Mouse (Mus musculus) kidney, embryonic 15.5 days (tissue): ENCODE measurements at regions not wholly inside any gene's neighbourhood (a gene's known extent, or its start where the extent isn't known, plus 50 kb on each side); places are given as distances from the start of the nearest gene placed in this dataset.

Experiments
- ATAC-seq: fragments of 200-750 bp; cut with Nextera tagmentation; replicated peaks from 2 replicates; pipeline ENCODE4 v1.8.0; 2017; ENCODE audit warnings: moderate TSS enrichment; ENCODE audit not compliant: low FRiP score
- H3K27ac ChIP-seq: fragments of 300-500 bp; sonication (generic); 2 replicates; pipeline ENCODE4 v1.5.1; 2015; ENCODE audit warnings: mild to moderate bottlenecking, inconsistent platforms
- H3K27me3 ChIP-seq: fragments of 300-500 bp; sonication (generic); 2 replicates; pipeline ENCODE4 v1.6.1; 2015; ENCODE audit warnings: inconsistent platforms
- H3K36me3 ChIP-seq: fragments of 300-500 bp; sonication (generic); 2 replicates; pipeline ENCODE4 v1.6.1; 2015; ENCODE audit warnings: inconsistent platforms
- H3K4me1 ChIP-seq: fragments of 300-500 bp; sonication (generic); 2 replicates; pipeline ENCODE4 v1.6.1; 2015; ENCODE audit warnings: inconsistent platforms
- H3K4me2 ChIP-seq: fragments of 300-500 bp; sonication (generic); 2 replicates; pipeline ENCODE4 v1.6.1; 2015; ENCODE audit warnings: moderate library complexity, mild to moderate bottlenecking, inconsistent platforms
- H3K4me3 ChIP-seq: fragments of 300-500 bp; sonication (generic); replicated peaks from 2 replicates; pipeline ENCODE4 v1.5.1; 2015; ENCODE audit warnings: mild to moderate bottlenecking, inconsistent platforms
- H3K9ac ChIP-seq: fragments of 300-500 bp; sonication (generic); 2 replicates; pipeline ENCODE4 v1.6.1; 2015; ENCODE audit warnings: mild to moderate bottlenecking, inconsistent platforms
- H3K9me3 ChIP-seq: fragments of 300-500 bp; sonication (generic); replicated peaks from 2 replicates; pipeline ENCODE4 v1.6.1; 2016; ENCODE audit warnings: inconsistent platforms
- WGBS: fragments of 180-500 bp; shearing (Covaris S2); methylation state at CpG from one replicate; pipeline ENCODE4 v1.1.7; 2015; ENCODE audit warnings: mixed read lengths; 5-methylcytosine and 5-hydroxymethylcytosine counted together

DNA sequence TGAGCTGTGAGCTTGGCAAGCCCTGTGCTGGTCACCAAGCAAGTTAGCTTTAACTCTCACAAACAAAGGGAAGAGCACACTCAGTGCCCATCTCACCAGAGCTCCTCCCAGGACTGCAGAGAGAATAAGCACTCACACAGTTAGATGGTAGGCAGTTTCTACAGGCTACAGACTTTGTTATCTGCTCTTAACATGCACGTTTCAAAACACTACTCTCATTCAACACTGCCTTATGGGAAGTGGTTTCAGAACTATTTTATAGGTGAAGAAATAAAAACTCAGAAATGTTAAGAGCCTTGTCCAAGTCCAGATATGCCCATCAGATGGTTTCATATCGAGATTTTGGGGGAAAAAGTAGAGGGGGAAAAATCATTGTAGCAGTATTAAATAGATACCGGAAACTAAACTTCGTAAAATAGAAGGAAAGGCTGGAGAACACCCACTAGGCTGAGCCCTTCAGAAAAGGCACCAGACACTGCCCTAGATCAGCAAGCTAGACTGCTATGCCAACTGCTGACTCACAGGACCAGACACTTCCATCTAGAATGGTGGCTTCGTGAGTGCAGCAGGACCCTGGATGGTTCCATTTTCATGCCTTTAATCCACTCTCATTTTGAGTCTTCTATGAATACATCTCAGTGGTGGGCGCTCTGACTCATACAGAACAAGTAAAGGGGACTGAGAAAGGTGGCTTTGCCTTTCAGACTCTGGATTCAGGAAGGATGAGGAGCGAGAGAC, 51.3 kb upstream of the Serbp1 start:
- WGBS: 83% methylated on average over 7 of the region's 7 CpGs

DNA sequence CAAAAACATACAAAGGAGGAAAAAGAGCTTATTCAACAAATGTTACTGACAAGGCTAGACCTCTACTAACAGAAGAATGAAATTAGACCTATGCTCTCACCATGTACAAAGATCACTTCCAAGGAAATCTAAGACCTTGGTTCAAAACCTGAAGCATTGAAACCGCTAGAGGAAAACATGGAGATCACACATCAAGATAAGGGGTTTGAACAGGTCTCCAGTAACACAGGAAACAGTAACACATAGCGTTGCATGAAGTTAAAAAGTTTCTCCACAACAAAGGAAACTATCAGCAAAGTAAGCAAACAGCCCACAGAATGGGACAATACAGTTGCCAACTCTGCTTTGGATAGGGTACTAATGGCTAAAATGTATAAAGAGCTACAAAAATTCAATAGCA, 53.3 kb upstream of the Serbp1 start:
- H3K4me3 ChIP-seq: no peak overlapping the region
- H3K4me1 ChIP-seq: 0 out of 2 replicates have a peak, but pooled peaks cover 4% of the 10 kb centered on the region
- H3K4me2 ChIP-seq: no peak overlapping the region
- H3K27ac ChIP-seq: no peak overlapping the region
- WGBS: 71% methylated on average over 2 of the region's 2 CpGs
- no peaks in the 10 kb centered on the region for H3K27me3 ChIP-seq
- H3K36me3 ChIP-seq: no peaks in the 10 kb centered on the region
- no peaks in the 10 kb centered on the region for H3K9me3 ChIP-seq
- no peak for ATAC-seq
- no peak overlapping the region for H3K9ac ChIP-seq

More for the DNA sequence above, 51.3 kb upstream of the Serbp1 start:
- H3K4me1 ChIP-seq: 0 out of 2 replicates have a peak, but pooled peaks cover 6% of the 10 kb centered on the region
- H3K36me3 ChIP-seq: no peaks in the 10 kb centered on the region
- no peak overlapping the region for H3K4me3 ChIP-seq
- no peaks in the 10 kb centered on the region for H3K9me3 ChIP-seq
- H3K4me2 ChIP-seq: no peak overlapping the region
- no peaks in the 10 kb centered on the region for H3K27me3 ChIP-seq
- no peak for ATAC-seq
- no peak overlapping the region for H3K9ac ChIP-seq
- H3K27ac ChIP-seq: no peak overlapping the region

DNA sequence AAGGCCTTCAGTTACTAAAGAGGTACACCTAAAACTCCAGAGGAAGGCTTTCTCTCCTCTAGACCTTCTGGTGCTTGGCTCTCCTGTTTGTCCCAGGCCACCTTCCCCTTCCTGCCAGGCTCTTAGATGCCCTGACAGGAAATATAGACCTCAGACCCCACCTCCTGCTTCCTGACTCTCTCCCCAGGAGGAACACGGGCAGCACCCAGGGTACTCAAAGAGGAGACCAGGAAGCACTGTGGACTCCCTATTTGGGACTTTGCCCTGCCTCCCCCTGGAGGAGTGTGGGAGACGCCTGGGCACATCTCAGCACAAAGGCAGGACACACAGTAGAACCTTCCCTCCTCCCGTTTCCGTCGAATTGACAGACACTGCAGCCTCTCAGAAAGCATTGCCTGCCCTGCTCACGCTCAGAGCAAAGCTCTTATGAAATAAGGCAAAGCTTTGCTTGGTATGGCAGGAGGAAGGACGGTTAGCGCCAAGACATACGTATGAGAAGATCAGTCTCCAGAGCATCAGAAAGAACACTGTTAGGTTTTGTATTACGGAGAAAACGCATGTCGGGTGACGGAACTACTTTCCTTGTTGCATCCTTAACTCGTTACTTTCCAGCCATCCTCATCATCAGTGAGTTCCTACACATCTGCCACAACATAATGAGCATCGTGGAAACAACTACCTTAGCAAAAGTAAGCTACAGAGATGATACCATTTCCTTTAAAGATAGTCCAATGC, 54.3 kb upstream of the Serbp1 start:
- Histone ChIP-seq H3K27me3 (no peaks in the 10 kb centered on the region), H3K4me1 (0 out of 2 replicates have a peak, but pooled peaks cover 4% of the 10 kb centered on the region), H3K9me3 (no peaks in the 10 kb centered on the region), H3K27ac (no peak overlapping the region), H3K9ac (no peak overlapping the region), H3K36me3 (no peaks in the 10 kb centered on the region), H3K4me2 (no peak overlapping the region), H3K4me3 (no peak overlapping the region)
- WGBS: 77% methylated on average over 15 of the region's 15 CpGs
- no peak for ATAC-seq

DNA sequence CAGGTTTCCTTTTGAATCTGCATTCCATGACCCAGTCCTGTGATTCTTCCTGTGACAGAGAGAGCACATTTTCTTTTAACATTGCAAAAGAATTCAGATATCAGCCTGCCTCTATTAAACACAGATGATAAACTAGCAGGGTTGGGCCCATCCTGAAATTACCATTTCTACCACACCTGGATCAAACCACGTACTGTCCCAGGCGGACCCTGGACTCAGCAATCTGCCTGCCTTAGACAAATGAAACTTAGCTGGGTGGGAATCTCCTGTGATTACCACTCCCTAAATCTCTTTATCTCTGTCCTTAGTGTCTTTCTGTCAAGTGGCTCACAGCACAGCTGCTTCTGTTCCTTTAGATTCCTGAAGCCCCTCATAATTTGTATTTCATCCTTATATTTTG, 55.5 kb upstream of the Serbp1 start:
- Histone ChIP-seq H3K9ac (no peak overlapping the region), H3K9me3 (no peaks in the 10 kb centered on the region), H3K27me3 (no peaks in the 10 kb centered on the region), H3K4me2 (no peak overlapping the region), H3K36me3 (no peaks in the 10 kb centered on the region), H3K4me3 (no peak overlapping the region), H3K27ac (no peak overlapping the region), H3K4me1 (0 out of 2 replicates have a peak, but pooled peaks cover 4% of the 10 kb centered on the region)
- no peak for ATAC-seq
- WGBS: 86% methylated on average over 2 of the region's 2 CpGs

DNA sequence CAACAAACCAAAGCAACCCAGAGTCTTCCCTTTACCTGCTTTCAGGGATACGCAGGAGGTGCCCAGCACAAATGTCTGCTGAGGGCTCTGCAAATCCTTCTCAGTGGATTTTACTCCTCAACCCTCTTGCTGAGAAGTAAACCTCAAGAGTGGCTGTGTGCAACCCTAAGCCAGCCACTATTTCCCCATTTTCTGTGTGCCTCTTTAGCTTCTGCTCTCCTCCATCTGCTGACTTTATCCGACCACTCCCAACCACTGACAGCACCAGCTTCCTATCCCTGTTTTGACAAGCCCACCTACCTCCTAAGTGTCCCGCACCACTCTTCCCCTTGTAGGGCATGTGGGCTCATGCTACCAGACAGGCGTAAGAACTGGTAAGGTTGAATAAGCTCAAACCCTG, 56.5 kb upstream of the Serbp1 start:
- H3K4me2 ChIP-seq: no peak overlapping the region
- H3K9ac ChIP-seq: no peak overlapping the region
- ATAC-seq: no peak
- WGBS: 93% methylated on average over 4 of the region's 4 CpGs
- H3K27ac ChIP-seq: no peak overlapping the region
- H3K27me3 ChIP-seq: no peaks in the 10 kb centered on the region
- H3K4me1 ChIP-seq: 0 out of 2 replicates have a peak, but pooled peaks cover 4% of the 10 kb centered on the region
- H3K4me3 ChIP-seq: no peak overlapping the region
- no peaks in the 10 kb centered on the region for H3K9me3 ChIP-seq
- no peaks in the 10 kb centered on the region for H3K36me3 ChIP-seq

DNA sequence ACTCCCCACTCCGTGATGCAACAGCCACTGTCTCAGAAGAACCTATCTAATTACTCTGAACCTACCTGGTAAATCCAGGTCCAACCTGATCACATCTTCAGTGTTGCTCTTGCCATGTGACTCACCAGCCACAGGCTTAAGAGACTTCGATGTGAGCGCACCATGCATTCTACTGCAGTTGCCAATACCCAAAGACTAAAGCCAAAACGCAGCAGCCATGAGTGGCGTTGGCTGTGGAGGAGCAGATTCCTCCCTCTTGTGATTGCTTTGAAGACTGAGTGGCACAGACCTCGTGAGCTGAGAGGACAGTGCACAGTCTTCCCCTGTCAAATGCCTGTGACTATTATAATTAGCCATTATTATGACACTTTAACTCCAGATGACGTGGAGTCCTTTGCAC, 58.6 kb upstream of the Serbp1 start:
- Histone ChIP-seq H3K4me3 (no peak overlapping the region), H3K27ac (no peak overlapping the region), H3K9me3 (no peaks in the 10 kb centered on the region), H3K4me1 (0 out of 2 replicates have a peak, but pooled peaks cover 4% of the 10 kb centered on the region), H3K9ac (no peak overlapping the region), H3K36me3 (no peaks in the 10 kb centered on the region), H3K4me2 (no peak overlapping the region), H3K27me3 (no peaks in the 10 kb centered on the region)
- ATAC-seq: no peak
- 81% methylated on average over 7 of the region's 7 CpGs for WGBS

DNA sequence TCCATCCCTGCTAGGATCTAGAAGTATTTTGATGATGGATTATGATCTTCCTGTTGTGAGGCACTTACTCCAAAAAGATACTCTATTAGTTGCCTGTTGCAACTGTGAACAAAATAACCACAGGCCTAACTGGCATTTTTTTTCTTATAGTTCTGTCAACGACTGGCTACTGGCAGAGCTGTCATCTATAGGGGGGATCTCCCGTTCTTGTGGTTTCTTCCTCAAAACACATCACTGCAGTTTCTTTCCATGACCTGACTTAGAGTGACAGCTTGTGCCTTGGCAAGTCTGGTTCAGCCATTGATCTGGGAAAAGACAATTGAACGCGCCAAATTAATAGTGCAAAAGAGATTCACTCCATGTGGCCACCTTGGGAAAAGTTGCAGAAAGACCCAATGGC, 59.4 kb upstream of the Serbp1 start:
- 0 out of 2 replicates have a peak, but pooled peaks cover 2% of the 10 kb centered on the region for H3K4me1 ChIP-seq
- 85% methylated on average over 4 of the region's 4 CpGs for WGBS
- no peak overlapping the region for H3K4me3 ChIP-seq
- no peak overlapping the region for H3K27ac ChIP-seq
- no peak overlapping the region for H3K9ac ChIP-seq
- no peak overlapping the region for H3K4me2 ChIP-seq
- no peak for ATAC-seq
- no peaks in the 10 kb centered on the region for H3K27me3 ChIP-seq
- no peaks in the 10 kb centered on the region for H3K9me3 ChIP-seq
- H3K36me3 ChIP-seq: no peaks in the 10 kb centered on the region

DNA sequence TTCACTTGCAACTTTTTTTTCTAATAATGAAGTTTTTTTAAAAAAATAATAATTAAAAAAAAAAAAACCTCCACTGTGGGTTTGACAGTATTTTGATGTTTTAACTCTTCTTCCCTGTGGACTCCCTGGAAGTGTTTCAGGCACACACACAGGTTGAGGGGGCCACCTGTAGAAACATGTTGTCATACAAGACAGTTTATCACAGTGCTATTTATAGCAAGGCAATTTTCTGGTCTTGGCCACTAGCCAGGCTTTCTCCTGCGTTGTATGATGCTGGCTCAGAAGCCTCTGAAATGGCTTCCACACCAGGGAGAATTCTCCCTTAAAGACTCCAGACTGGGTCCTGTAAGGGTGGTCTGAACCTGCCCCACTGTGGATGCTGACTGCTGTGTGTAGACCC, 59.9 kb upstream of the Serbp1 start:
- Histone ChIP-seq H3K4me3 (no peak overlapping the region), H3K4me1 (no peaks in the 10 kb centered on the region), H3K9ac (no peak overlapping the region), H3K27me3 (no peaks in the 10 kb centered on the region), H3K9me3 (no peaks in the 10 kb centered on the region), H3K36me3 (no peaks in the 10 kb centered on the region), H3K27ac (no peak overlapping the region), H3K4me2 (no peak overlapping the region)
- no peak for ATAC-seq
- 20% methylated on average over 1 of the region's 1 CpGs for WGBS

DNA sequence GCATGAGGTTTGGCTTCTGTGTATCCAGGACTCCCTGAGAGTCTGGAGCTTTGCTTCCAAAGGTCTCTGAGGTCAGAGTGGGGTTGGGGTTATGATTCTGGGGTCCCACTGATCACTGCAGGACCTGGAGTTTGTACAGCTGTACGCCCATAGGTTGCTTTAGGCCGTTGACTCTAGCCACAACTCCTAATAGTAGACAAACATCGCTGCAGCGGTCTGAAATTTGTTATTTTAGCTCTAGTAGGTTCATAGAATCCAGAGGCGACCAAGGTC, 67.4 kb upstream of the Serbp1 start:
- Histone ChIP-seq H3K9me3 (no peaks in the 10 kb centered on the region), H3K4me2 (peak overlapping the region; percentile 38), H3K4me3 (no peak overlapping the region), H3K4me1 (peaks cover 7% of the 10 kb centered on the region), H3K9ac (0 out of 2 replicates have a peak overlapping the region, but pooled peaks have one; percentile 12), H3K27me3 (no peaks in the 10 kb centered on the region), H3K27ac (no peak overlapping the region), H3K36me3 (no peaks in the 10 kb centered on the region)
- ATAC-seq: peak; percentile 60
- 74% methylated on average over 5 of the region's 5 CpGs for WGBS

DNA sequence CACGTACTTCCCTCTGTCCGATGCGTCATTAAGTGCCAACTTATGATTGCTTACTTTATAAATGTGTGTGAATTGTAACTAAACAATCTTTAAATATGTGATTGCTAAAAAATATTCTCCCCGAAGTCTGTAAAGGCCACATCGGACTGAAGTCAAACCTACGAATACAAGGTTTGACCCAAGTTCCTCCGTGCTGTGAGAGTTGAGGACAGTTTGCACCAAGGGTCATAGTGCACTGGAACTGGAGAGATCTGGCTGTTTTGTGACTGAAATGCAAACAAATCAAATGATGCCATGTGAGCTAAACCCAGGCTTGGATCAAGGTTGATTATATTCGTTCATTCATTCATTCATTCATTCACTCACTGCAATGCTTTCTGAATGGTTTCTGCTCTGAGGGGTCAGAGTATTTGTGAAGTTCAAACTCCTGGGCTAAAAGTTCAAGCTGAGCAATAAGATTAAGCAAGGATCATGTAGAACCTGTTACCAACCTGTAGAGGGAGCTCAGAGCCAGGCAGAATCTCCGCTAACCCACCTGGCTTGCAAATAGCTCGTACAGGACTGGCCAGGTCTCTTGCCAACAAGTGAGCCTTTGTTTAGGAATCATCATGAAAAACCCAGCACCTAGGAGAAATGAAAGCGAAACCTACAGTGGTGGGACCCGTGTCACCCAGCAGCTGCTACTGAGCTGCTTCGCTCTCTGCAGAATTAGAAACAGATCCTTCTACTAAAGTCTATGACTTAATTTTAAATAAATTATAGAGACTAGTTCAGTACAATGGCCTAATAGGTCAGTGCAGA, 67.9 kb upstream of the Serbp1 start:
- Histone ChIP-seq H3K36me3 (no peaks in the 10 kb centered on the region), H3K4me3 (0 out of 2 replicates have a peak overlapping the region, but pooled peaks have one; percentile 5), H3K27ac (no peak overlapping the region), H3K4me1 (peaks cover 7% of the 10 kb centered on the region), H3K9me3 (no peaks in the 10 kb centered on the region), H3K9ac (0 out of 2 replicates have a peak overlapping the region, but pooled peaks have one; percentile 12), H3K4me2 (peak overlapping the region; percentile 38), H3K27me3 (no peaks in the 10 kb centered on the region)
- ATAC-seq: peak; percentile 85
- 48% methylated on average over 13 of the region's 13 CpGs for WGBS

DNA sequence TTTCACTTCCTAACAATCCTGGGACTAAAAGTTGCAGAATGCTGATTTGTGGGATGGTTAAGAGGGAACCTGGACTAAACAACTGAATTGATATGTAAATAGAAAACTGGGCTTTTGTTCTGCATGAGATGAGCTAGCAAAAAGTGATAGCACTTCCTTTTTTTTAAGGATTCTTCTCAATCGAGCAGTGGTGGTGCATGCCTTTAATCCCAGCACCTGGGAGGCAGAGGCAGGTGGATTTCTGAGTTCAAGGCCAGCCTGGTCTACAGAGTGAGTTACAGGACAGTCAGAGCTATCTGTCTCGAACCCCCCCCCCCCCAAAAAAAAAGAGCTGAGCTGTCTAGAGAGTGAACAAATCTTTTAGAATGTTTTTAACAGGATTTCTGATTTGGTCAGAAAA, 69.2 kb upstream of the Serbp1 start:
- H3K27me3 ChIP-seq: no peaks in the 10 kb centered on the region
- peaks cover 7% of the 10 kb centered on the region for H3K4me1 ChIP-seq
- H3K4me3 ChIP-seq: peak overlapping the region; percentile 52
- peak overlapping the region; percentile 60 for H3K4me2 ChIP-seq
- peak overlapping the region; percentile 83 for H3K27ac ChIP-seq
- H3K9me3 ChIP-seq: no peaks in the 10 kb centered on the region
- peak overlapping the region; percentile 38; the same call in 1 of the 2 replicates for H3K9ac ChIP-seq
- 0 out of 2 replicates have a peak, but pooled peaks have one; percentile 5 for ATAC-seq
- 41% methylated on average over 2 of the region's 2 CpGs for WGBS
- H3K36me3 ChIP-seq: no peaks in the 10 kb centered on the region
